Mouse (Mus musculus): Measurements from ENCODE around the gene Ccno. TPM values are rescaled to one million over a fixed set of nuclear protein-coding genes. Genes with fewer than 3 reads are reported as not detected.

Gene Ccno
- total RNA-seq, 2 experiments from 2014 or later, result 0.26 TPM; not detected in 1

Small RNAs within 50 kb of the gene (microRNA-seq; reads per million reads assigned to microRNA genes)
- gene Mir449a (46.7 reads per million, percentile 48 among the genes with 10 or more reads in this experiment), gene Mir449b (not detected), gene Mir449c (not detected)

Other genes starting within 250 kb of the Ccno start
- 10 to 100 TPM; 59.4 to 63.6 TPM for gene Plpp1, start 187.0 kb upstream of the Ccno start, total RNA-seq (2021)
- gene Mtrex, start 60.4 kb upstream of the Ccno start, total RNA-seq (2021), result 10 to 100 TPM; 26.0 to 26.5 TPM
- gene Dhx29, start 60.3 kb upstream of the Ccno start, total RNA-seq (2021), result 10 to 100 TPM; 13.1 to 13.2 TPM
- gene Mcidas, start 6.0 kb downstream of the Ccno start, total RNA-seq (2021), result not detected
- gene Cdc20b, start 47.3 kb downstream of the Ccno start, total RNA-seq (2021), result not detected
- gene Gpx8, start 58.6 kb downstream of the Ccno start, total RNA-seq (2021), result 10 to 100 TPM; 37.7 to 41.6 TPM
- gene Gzma, start 113.2 kb downstream of the Ccno start, total RNA-seq (2021), result under 1 TPM in 1 of 2 experiments, not detected in 1; 0.42 TPM
- under 1 TPM; 0.70 to 0.95 TPM for gene Esm1, start 221.9 kb downstream of the Ccno start, total RNA-seq (2021)
- not detected for gene Gzmk, start 238.1 kb downstream of the Ccno start, total RNA-seq (2021)